Mouse (Mus musculus): ENCODE data around the gene Tmem214. TPM values are rescaled to one million over a fixed set of nuclear protein-coding genes. Genes with fewer than 3 reads are reported as not detected.

The Tmem214 gene
- polyA plus RNA-seq, 1 experiment from 2014 or later: 48.6 TPM

- no peaks in the 10 kb centered on the region for H3K4me1 ChIP-seq (ENCODE audit: control insufficient read depth, insufficient read depth, low read length)
- 50% methylated on average over 3 of the region's 3 CpGs for WGBS
- no peaks in the 10 kb centered on the region for H3K36me3 ChIP-seq (ENCODE audit: control insufficient read depth, insufficient read depth, low read length)
- ATAC-seq (ENCODE audit: low read depth): no peak
- no peak overlapping the region for H3K4me3 ChIP-seq (ENCODE audit: low read depth, low read length)
- H3K9ac ChIP-seq (replicated peaks; ENCODE audit: low read depth, low read length): no peak overlapping the region
- no peak overlapping the region for H3K4me2 ChIP-seq (ENCODE audit: low read depth, low read length)
- H3K27me3 ChIP-seq (ENCODE audit: control insufficient read depth, insufficient read depth, low read length): no peaks in the 10 kb centered on the region
- H3K27ac ChIP-seq (ENCODE audit: low read depth, low read length): no peak overlapping the region
- no peaks in the 10 kb centered on the region for H3K9me3 ChIP-seq (ENCODE audit: control insufficient read depth, low read length)
Measured at GRCm38 (mm10) chr5:30841896-30842295, 25.9 kb upstream of the Tmem214 start.

- no peaks in the 10 kb centered on the region for H3K27me3 ChIP-seq (ENCODE audit: control insufficient read depth, insufficient read depth, low read length)
- H3K27ac ChIP-seq (ENCODE audit: low read depth, low read length): no peak overlapping the region
- no peaks in the 10 kb centered on the region for H3K9me3 ChIP-seq (ENCODE audit: control insufficient read depth, low read length)
- H3K4me3 ChIP-seq (ENCODE audit: low read depth, low read length): no peak overlapping the region
- no peak overlapping the region for H3K9ac ChIP-seq (replicated peaks; ENCODE audit: low read depth, low read length)
- no peaks in the 10 kb centered on the region for H3K36me3 ChIP-seq (ENCODE audit: control insufficient read depth, insufficient read depth, low read length)
- ATAC-seq (ENCODE audit: low read depth): no peak
- H3K4me1 ChIP-seq (ENCODE audit: control insufficient read depth, insufficient read depth, low read length): no peaks in the 10 kb centered on the region
- H3K4me2 ChIP-seq (ENCODE audit: low read depth, low read length): no peak overlapping the region
- 57% methylated on average over 6 of the region's 6 CpGs for WGBS
Measured at GRCm38 (mm10) chr5:30849891-30850555, 17.8 kb upstream of the Tmem214 start.

- no peak for ATAC-seq (ENCODE audit: low read depth)
- Histone ChIP-seq H3K27ac (ENCODE audit: low read depth, low read length) (no peak overlapping the region), H3K9ac (replicated peaks; ENCODE audit: low read depth, low read length) (no peak overlapping the region), H3K36me3 (ENCODE audit: control insufficient read depth, insufficient read depth, low read length) (no peaks in the 10 kb centered on the region), H3K27me3 (ENCODE audit: control insufficient read depth, insufficient read depth, low read length) (no peaks in the 10 kb centered on the region), H3K4me2 (ENCODE audit: low read depth, low read length) (no peak overlapping the region), H3K4me1 (ENCODE audit: control insufficient read depth, insufficient read depth, low read length) (no peaks in the 10 kb centered on the region), H3K9me3 (ENCODE audit: control insufficient read depth, low read length) (no peaks in the 10 kb centered on the region), H3K4me3 (ENCODE audit: low read depth, low read length) (no peak overlapping the region)
- WGBS: 59% methylated on average over 2 of the region's 2 CpGs
Measured at GRCm38 (mm10) chr5:30850556-30850925, 17.3 kb upstream of the Tmem214 start.

GRCm38 (mm10) chr5:30853522-30853921, 14.3 kb upstream of the Tmem214 start:
- no peaks in the 10 kb centered on the region for H3K4me1 ChIP-seq (ENCODE audit: control insufficient read depth, insufficient read depth, low read length)
- ATAC-seq (ENCODE audit: low read depth): no peak
- WGBS: 84% methylated on average over 4 of the region's 4 CpGs

GRCm38 (mm10) chr5:30855674-30856073, 12.1 kb upstream of the Tmem214 start:
- Histone ChIP-seq H3K9ac (replicated peaks; ENCODE audit: low read depth, low read length) (no peak overlapping the region), H3K4me2 (ENCODE audit: low read depth, low read length) (no peak overlapping the region), H3K9me3 (ENCODE audit: control insufficient read depth, low read length) (no peaks in the 10 kb centered on the region), H3K4me1 (ENCODE audit: control insufficient read depth, insufficient read depth, low read length) (no peaks in the 10 kb centered on the region), H3K27ac (ENCODE audit: low read depth, low read length) (no peak overlapping the region), H3K27me3 (ENCODE audit: control insufficient read depth, insufficient read depth, low read length) (no peaks in the 10 kb centered on the region), H3K4me3 (ENCODE audit: low read depth, low read length) (no peak overlapping the region), H3K36me3 (ENCODE audit: control insufficient read depth, insufficient read depth, low read length) (no peaks in the 10 kb centered on the region)
- 58% methylated on average over 3 of the region's 3 CpGs for WGBS
- ATAC-seq (ENCODE audit: low read depth): no peak

More at GRCm38 (mm10) chr5:30853522-30853921, 14.3 kb upstream of the Tmem214 start:
- Histone ChIP-seq H3K4me2 (ENCODE audit: low read depth, low read length) (no peak overlapping the region), H3K27me3 (ENCODE audit: control insufficient read depth, insufficient read depth, low read length) (no peaks in the 10 kb centered on the region), H3K36me3 (ENCODE audit: control insufficient read depth, insufficient read depth, low read length) (no peaks in the 10 kb centered on the region), H3K9me3 (ENCODE audit: control insufficient read depth, low read length) (no peaks in the 10 kb centered on the region), H3K27ac (ENCODE audit: low read depth, low read length) (no peak overlapping the region), H3K4me3 (ENCODE audit: low read depth, low read length) (no peak overlapping the region), H3K9ac (replicated peaks; ENCODE audit: low read depth, low read length) (no peak overlapping the region)

- ATAC-seq (ENCODE audit: low read depth): no peak
- H3K36me3 ChIP-seq (ENCODE audit: control insufficient read depth, insufficient read depth, low read length): no peaks in the 10 kb centered on the region
- H3K4me3 ChIP-seq (ENCODE audit: low read depth, low read length): no peak overlapping the region
- H3K27me3 ChIP-seq (ENCODE audit: control insufficient read depth, insufficient read depth, low read length): no peaks in the 10 kb centered on the region
- no peak overlapping the region for H3K9ac ChIP-seq (replicated peaks; ENCODE audit: low read depth, low read length)
- WGBS: 86% methylated on average over 2 of the region's 2 CpGs
- H3K4me2 ChIP-seq (ENCODE audit: low read depth, low read length): no peak overlapping the region
- H3K9me3 ChIP-seq (ENCODE audit: control insufficient read depth, low read length): no peaks in the 10 kb centered on the region
- no peaks in the 10 kb centered on the region for H3K4me1 ChIP-seq (ENCODE audit: control insufficient read depth, insufficient read depth, low read length)
- no peak overlapping the region for H3K27ac ChIP-seq (ENCODE audit: low read depth, low read length)
Measured at GRCm38 (mm10) chr5:30856124-30856523, 11.7 kb upstream of the Tmem214 start.

GRCm38 (mm10) chr5:30863852-30864251, 4.0 kb upstream of the Tmem214 start:
- H3K9me3 ChIP-seq (ENCODE audit: control insufficient read depth, low read length): no peaks in the 10 kb centered on the region
- WGBS: 49% methylated on average over 4 of the region's 4 CpGs
- no peaks in the 10 kb centered on the region for H3K4me1 ChIP-seq (ENCODE audit: control insufficient read depth, insufficient read depth, low read length)
- ATAC-seq (ENCODE audit: low read depth): no peak
- H3K9ac ChIP-seq (replicated peaks; ENCODE audit: low read depth, low read length): no peak overlapping the region
- H3K36me3 ChIP-seq (ENCODE audit: control insufficient read depth, insufficient read depth, low read length): peaks cover 18% of the 10 kb centered on the region
- H3K27ac ChIP-seq (ENCODE audit: low read depth, low read length): no peak overlapping the region
- no peaks in the 10 kb centered on the region for H3K27me3 ChIP-seq (ENCODE audit: control insufficient read depth, insufficient read depth, low read length)
- H3K4me3 ChIP-seq (ENCODE audit: low read depth, low read length): no peak overlapping the region
- no peak overlapping the region for H3K4me2 ChIP-seq (ENCODE audit: low read depth, low read length)

- Histone ChIP-seq H3K27ac (ENCODE audit: low read depth, low read length) (no peak overlapping the region), H3K4me1 (ENCODE audit: control insufficient read depth, insufficient read depth, low read length) (no peaks in the 10 kb centered on the region), H3K4me2 (ENCODE audit: low read depth, low read length) (no peak overlapping the region), H3K36me3 (ENCODE audit: control insufficient read depth, insufficient read depth, low read length) (peaks cover 18% of the 10 kb centered on the region), H3K9ac (replicated peaks; ENCODE audit: low read depth, low read length) (no peak overlapping the region), H3K27me3 (ENCODE audit: control insufficient read depth, insufficient read depth, low read length) (no peaks in the 10 kb centered on the region), H3K4me3 (ENCODE audit: low read depth, low read length) (no peak overlapping the region), H3K9me3 (ENCODE audit: control insufficient read depth, low read length) (no peaks in the 10 kb centered on the region)
- WGBS: 52% methylated on average over 15 of the region's 15 CpGs
- ATAC-seq (ENCODE audit: low read depth): no peak
Measured at GRCm38 (mm10) chr5:30864322-30864721, 3.5 kb upstream of the Tmem214 start.

GRCm38 (mm10) chr5:30866871-30867270, 941 bp upstream of the Tmem214 start:
- no peaks in the 10 kb centered on the region for H3K27me3 ChIP-seq (ENCODE audit: control insufficient read depth, insufficient read depth, low read length)
- no peak overlapping the region for H3K27ac ChIP-seq (ENCODE audit: low read depth, low read length)
- H3K9ac ChIP-seq (replicated peaks; ENCODE audit: low read depth, low read length): no peak overlapping the region
- no peak overlapping the region for H3K4me3 ChIP-seq (ENCODE audit: low read depth, low read length)
- no peak overlapping the region for H3K4me2 ChIP-seq (ENCODE audit: low read depth, low read length)
- H3K4me1 ChIP-seq (ENCODE audit: control insufficient read depth, insufficient read depth, low read length): peaks cover 8% of the 10 kb centered on the region
- 90% methylated on average over 3 of the region's 3 CpGs for WGBS
- H3K9me3 ChIP-seq (ENCODE audit: control insufficient read depth, low read length): no peaks in the 10 kb centered on the region
- ATAC-seq (ENCODE audit: low read depth): no peak
- peaks cover 24% of the 10 kb centered on the region for H3K36me3 ChIP-seq (ENCODE audit: control insufficient read depth, insufficient read depth, low read length)
